Mouse (Mus musculus): ENCODE data around the gene Hist2h2bb. TPM values are rescaled to one million over a fixed set of nuclear protein-coding genes. Genes with fewer than 3 reads are reported as not detected.

Gene Hist2h2bb
- not detected for polyA plus RNA-seq (2014; fragmentation: Illumina TruSeq; extraction: RNeasy Lipid Tissue Mini Kit (QIAGEN cat#74804); ENCODE audit: low read depth, low replicate concordance)

DNA sequence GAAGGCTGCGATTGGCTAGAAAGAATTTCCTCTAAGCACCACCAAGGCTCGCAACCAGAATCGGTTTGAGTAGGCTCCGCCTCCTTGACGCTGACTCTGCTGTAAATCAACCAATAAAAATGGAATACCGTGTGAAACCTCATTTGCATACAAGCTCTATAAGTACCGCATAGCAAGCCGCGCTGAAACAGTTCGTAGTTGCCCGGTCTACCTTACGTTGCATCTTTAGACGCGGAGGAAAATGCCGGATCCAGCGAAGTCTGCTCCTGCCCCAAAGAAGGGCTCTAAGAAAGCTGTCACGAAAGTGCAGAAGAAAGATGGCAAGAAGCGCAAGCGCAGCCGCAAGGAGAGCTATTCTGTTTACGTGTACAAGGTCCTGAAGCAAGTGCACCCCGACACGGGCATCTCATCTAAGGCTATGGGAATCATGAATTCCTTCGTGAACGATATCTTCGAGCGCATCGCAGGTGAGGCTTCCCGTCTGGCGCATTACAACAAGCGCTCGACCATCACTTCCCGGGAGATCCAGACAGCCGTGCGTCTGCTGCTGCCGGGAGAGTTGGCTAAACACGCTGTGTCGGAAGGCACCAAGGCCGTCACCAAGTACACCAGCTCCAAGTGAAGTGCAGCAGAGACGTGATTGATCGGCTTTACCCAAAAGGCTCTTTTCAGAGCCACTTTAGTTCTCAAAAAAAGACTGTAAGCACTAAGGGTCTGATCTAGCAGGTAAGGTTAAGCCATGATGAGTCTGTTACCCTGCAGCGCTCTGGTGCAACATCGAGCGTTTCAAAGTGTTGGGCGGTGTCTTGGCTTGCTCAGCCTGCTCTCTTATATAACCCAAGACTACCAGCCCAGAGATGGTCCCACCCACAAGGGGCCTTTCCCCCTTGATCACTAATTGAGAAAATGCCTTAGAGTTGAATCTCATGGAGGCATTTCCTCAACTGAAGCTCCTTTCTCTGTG lies at the start of gene Hist2h2bb:
Hist2h2bb (plus strand) TSS at position 242 of the 964 bp plus-strand sequence.

DNA sequence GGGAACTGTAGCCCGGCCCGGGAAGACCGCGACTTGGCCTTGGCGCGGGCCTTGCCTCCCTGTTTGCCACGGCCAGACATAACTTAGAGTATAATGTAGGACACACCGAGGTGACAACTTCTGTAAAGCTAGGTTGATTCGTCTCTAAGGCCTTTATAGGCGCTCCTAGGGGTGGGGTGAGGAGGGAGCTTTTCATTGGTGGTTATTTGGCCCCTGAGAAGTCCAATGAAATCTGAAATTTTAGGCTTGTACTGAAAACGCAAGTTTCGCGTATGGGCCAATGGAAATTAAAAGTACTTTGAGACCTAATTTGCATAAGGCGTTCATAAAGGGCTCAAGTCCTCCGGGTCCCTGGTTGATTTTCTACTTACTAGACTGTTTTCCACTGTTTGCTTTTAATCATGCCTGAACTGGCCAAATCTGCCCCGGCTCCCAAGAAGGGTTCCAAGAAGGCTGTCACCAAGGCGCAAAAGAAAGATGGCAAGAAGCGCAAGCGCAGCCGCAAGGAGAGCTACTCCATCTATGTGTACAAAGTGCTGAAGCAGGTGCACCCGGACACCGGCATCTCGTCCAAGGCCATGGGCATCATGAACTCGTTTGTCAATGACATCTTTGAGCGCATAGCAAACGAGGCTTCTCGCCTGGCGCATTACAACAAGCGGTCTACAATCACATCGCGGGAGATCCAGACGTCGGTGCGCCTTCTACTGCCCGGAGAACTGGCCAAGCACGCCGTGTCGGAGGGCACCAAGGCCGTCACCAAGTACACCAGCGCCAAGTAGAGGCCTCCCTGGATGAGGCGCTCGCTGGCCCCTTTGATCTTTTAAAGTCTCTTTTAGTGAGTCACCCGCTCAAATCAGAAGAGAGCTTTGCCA lies 48.5 kb upstream of the Hist2h2bb start, which contains the start of the genes Hist2h2ac and Hist2h2be:
Hist2h2ac (minus strand) TSS at position 116 of the 875 bp plus-strand sequence.
Hist2h2be (plus strand) TSS at position 355 of the 875 bp plus-strand sequence.

DNA sequence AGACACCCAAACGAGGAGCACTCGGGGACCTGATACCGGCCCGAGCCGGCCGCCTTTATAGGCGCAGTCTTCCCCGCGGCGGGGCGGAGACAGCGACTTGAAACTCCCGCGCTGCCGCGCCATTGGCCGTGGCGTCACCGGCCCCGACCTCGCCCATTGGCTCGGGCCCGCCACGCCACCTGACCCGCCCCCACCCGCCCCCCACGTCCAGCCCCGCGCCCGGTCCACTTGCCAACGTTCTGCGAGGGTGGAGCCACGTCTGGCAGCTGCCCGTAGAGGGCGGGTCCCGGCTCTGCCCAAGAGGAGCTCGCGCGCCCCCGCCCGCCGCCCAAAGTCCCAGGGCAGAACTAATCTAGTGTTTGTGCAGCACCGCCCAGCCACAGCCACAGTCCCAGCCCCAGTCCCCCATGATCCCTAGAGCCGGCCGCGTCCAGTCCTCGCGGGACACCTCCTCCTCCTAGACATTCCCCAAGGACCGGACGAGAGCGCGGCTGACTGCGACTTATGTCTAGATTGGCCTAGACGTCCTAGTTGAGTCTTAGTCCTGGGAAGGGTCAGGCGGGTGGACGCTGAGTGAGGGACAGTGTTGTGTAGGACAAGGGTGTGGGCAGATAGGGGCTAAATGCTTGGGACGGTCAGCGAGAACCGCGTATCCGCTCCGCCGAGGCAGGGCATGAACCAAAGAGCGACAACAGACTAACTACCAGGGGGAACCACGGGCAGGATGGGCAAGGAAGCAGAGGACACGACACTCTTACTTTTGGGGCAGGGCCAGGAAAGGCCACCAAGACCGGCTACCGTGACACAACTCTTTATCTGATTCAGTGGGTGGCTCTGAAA lies 30.4 kb upstream of the Hist2h2bb start, which contains the start of gene Hist2h3c2:
Hist2h3c2 (minus strand) TSS at position 174 of the 840 bp plus-strand sequence.

DNA sequence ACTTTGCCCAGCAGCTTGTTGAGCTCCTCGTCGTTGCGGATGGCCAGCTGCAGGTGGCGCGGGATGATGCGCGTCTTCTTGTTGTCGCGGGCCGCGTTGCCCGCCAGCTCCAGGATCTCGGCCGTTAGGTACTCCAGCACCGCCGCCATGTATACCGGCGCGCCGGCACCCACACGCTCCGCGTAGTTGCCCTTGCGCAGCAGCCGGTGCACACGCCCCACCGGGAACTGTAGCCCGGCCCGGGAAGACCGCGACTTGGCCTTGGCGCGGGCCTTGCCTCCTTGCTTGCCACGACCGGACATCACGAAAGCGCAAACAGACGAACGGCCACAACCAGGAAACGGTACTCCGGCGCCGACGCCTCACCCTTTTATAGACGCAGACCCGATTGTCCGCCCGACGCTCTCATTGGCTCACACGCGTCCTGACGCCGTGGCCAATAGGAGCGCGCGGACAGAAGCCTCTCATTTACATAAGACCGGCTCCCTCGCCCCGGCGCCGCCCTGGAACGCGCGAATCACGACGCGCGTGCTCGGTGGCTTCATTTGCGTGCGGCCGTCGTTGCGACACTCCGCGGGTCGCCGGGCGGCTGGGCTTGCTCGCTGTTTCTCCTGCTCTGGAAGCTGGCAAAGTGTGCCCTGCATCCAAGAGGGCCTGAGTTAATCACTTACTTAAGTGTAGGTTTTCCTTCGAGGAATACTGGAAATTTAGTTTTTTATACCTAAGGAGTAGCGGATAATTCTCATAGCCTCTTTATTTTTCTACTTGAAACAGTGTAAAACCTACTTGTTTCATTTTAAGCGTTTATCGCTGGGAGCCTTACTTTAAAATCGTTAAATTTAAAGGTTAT lies 29.4 kb upstream of the Hist2h2bb start, which contains the start of gene Hist2h2aa2:
Hist2h2aa2 (minus strand) TSS at position 328 of the 850 bp plus-strand sequence.

DNA sequence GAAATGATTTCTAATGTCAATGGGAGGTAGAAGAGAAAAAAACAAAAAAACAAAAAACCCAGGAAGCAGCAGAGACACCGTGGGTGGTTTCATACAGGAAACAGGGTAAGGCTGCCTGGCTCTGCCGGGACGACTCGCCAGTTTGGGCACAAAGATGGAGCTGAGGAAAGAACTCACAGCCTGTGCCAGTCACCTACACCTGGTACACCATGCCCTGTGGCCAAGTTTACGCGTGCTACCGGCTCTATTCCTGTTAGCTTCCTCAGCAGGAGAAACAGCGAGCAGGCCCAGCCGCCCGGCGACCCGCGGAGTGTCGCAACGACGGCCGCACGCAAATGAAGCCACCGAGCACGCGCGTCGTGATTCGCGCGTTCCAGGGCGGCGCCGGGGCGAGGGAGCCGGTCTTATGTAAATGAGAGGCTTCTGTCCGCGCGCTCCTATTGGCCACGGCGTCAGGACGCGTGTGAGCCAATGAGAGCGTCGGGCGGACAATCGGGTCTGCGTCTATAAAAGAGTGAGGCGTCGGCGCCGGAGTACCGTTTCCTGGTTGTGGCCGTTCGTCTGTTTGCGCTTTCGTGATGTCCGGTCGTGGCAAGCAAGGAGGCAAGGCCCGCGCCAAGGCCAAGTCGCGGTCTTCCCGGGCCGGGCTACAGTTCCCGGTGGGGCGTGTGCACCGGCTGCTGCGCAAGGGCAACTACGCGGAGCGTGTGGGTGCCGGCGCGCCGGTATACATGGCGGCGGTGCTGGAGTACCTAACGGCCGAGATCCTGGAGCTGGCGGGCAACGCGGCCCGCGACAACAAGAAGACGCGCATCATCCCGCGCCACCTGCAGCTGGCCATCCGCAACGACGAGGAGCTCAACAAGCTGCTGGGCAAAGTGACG lies 24.3 kb upstream of the Hist2h2bb start, which contains the start of gene Hist2h2aa1:
Hist2h2aa1 (plus strand) TSS at position 495 of the 884 bp plus-strand sequence.

DNA sequence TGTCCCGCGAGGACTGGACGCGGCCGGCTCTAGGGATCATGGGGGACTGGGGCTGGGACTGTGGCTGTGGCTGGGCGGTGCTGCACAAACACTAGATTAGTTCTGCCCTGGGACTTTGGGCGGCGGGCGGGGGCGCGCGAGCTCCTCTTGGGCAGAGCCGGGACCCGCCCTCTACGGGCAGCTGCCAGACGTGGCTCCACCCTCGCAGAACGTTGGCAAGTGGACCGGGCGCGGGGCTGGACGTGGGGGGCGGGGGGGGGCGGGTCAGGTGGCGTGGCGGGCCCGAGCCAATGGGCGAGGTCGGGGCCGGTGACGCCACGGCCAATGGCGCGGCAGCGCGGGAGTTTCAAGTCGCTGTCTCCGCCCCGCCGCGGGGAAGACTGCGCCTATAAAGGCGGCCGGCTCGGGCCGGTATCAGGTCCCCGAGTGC lies 23.1 kb upstream of the Hist2h2bb start, which contains the start of gene Hist2h3c1:
Hist2h3c1 (plus strand) TSS at position 259 of the 430 bp plus-strand sequence.

DNA sequence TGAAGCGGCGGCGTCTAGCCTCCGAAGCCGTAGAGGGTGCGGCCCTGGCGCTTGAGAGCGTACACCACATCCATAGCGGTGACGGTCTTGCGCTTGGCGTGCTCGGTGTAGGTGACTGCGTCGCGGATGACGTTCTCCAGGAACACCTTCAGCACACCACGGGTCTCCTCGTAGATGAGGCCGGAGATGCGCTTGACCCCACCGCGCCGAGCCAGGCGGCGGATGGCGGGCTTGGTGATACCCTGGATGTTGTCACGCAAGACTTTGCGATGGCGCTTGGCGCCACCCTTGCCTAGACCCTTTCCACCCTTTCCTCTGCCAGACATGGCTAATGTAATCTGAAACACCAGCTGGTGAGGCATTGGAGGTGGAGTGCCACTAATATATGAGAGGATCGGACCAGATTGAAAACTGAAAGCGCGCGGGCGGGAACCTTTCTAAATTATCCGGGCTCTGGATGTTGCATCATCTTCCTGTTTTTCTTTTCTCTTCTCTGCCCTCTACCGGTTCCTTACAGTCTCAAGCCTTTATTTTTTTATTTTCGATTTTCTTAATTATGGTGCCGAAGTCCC lies 6.5 kb upstream of the Hist2h2bb start, which contains the start of gene Hist2h4:
Hist2h4 (minus strand) TSS at position 333 of the 572 bp plus-strand sequence.

DNA sequence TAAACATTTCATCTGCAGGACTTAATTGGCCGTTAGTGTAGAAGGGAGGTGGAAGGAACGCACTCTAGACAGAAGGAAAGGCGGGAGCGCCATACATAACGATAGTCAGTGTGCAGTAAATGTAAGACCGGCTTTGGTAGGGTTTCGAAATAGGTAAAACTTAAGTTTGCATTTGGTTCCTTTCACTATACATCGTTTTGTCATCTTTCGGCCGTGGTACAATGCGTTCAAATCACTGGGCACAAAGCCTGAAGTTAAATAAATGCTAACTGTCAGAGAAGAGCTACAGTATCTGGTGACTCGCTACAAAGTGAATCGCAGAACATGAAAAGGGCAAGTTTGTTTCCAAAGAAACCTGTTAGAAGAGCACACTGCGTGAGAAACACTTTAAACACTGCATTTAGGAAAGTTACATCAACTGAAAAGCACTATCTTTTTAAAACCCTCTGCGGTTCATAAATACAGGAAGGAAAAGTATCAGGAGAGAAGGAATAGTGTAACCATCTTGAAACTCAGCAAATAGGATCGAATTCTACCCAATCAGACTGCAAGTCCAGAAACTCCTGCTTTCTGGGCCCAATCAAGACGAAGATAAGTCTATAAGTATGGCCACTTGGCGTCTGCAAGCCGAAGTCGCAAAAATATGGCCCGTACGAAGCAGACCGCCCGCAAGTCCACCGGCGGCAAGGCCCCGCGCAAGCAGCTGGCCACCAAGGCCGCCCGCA lies 1.3 kb upstream of the Hist2h2bb start, which contains the start of gene Hist2h3b:
Hist2h3b (plus strand) TSS at position 604 of the 725 bp plus-strand sequence.

DNA sequence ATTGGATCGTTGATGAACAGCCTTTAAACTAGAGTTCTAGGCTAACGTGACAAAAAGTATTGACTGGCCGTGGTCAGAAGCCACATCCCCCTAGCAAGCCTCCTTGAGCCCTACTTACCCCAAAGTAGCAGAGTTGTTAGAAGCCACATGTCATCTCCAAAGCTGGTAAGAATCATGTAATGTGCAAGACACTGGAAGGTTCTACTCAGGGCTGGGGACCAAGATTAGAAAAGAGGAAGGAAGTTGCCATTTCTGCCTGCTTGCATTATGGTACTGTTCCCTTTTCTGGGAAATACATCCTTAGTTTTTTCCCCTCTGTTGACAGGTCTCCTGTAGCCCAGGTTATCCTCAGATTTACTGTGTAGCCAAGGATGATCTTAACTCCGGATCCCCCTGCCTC lies 24.2 kb downstream of the Hist2h2bb start, which contains the start of gene Fcgr1:
Fcgr1 (minus strand) TSS at position 183 of the 400 bp plus-strand sequence.

Other genes with a start within 250 kb of the Hist2h2bb start
- 54.3 TPM for gene Vps45, start 211.3 kb upstream of the Hist2h2bb start, polyA plus RNA-seq (2014; fragmentation: Illumina TruSeq; extraction: RNeasy Lipid Tissue Mini Kit (QIAGEN cat#74804); ENCODE audit: low read depth, low replicate concordance)
- gene Otud7b, start 165.2 kb upstream of the Hist2h2bb start, polyA plus RNA-seq (2014; fragmentation: Illumina TruSeq; extraction: RNeasy Lipid Tissue Mini Kit (QIAGEN cat#74804); ENCODE audit: low read depth, low replicate concordance) = 22.0 TPM
- 21.7 TPM for gene Mtmr11, start 107.7 kb upstream of the Hist2h2bb start, polyA plus RNA-seq (2014; fragmentation: Illumina TruSeq; extraction: RNeasy Lipid Tissue Mini Kit (QIAGEN cat#74804); ENCODE audit: low read depth, low replicate concordance)
- gene Sf3b4, start 97.4 kb upstream of the Hist2h2bb start, polyA plus RNA-seq (2014; fragmentation: Illumina TruSeq; extraction: RNeasy Lipid Tissue Mini Kit (QIAGEN cat#74804); ENCODE audit: low read depth, low replicate concordance) = 9.6 TPM
- gene Sv2a, start 88.6 kb upstream of the Hist2h2bb start, polyA plus RNA-seq (2014; fragmentation: Illumina TruSeq; extraction: RNeasy Lipid Tissue Mini Kit (QIAGEN cat#74804); ENCODE audit: low read depth, low replicate concordance) = 5.4 TPM
- 5.1 TPM for gene Bola1, start 50.0 kb upstream of the Hist2h2bb start, polyA plus RNA-seq (2014; fragmentation: Illumina TruSeq; extraction: RNeasy Lipid Tissue Mini Kit (QIAGEN cat#74804); ENCODE audit: low read depth, low replicate concordance)
- not detected for gene Hist2h2ab, start 49.9 kb upstream of the Hist2h2bb start, polyA plus RNA-seq (2014; fragmentation: Illumina TruSeq; extraction: RNeasy Lipid Tissue Mini Kit (QIAGEN cat#74804); ENCODE audit: low read depth, low replicate concordance)
- not detected for gene Hist2h2ac, start 48.9 kb upstream of the Hist2h2bb start, polyA plus RNA-seq (2014; fragmentation: Illumina TruSeq; extraction: RNeasy Lipid Tissue Mini Kit (QIAGEN cat#74804); ENCODE audit: low read depth, low replicate concordance)
- gene Hist2h2be, start 48.6 kb upstream of the Hist2h2bb start, polyA plus RNA-seq (2014; fragmentation: Illumina TruSeq; extraction: RNeasy Lipid Tissue Mini Kit (QIAGEN cat#74804); ENCODE audit: low read depth, low replicate concordance) = 15.0 TPM
- 2.3 TPM for gene Hist2h3c2, start 30.6 kb upstream of the Hist2h2bb start, polyA plus RNA-seq (2014; fragmentation: Illumina TruSeq; extraction: RNeasy Lipid Tissue Mini Kit (QIAGEN cat#74804); ENCODE audit: low read depth, low replicate concordance)
- not detected for gene Hist2h2aa2, start 29.5 kb upstream of the Hist2h2bb start, polyA plus RNA-seq (2014; fragmentation: Illumina TruSeq; extraction: RNeasy Lipid Tissue Mini Kit (QIAGEN cat#74804); ENCODE audit: low read depth, low replicate concordance)
- not detected for gene Hist2h2aa1, start 24.3 kb upstream of the Hist2h2bb start, polyA plus RNA-seq (2014; fragmentation: Illumina TruSeq; extraction: RNeasy Lipid Tissue Mini Kit (QIAGEN cat#74804); ENCODE audit: low read depth, low replicate concordance)
- 24.4 TPM for gene Hist2h3c1, start 23.1 kb upstream of the Hist2h2bb start, polyA plus RNA-seq (2014; fragmentation: Illumina TruSeq; extraction: RNeasy Lipid Tissue Mini Kit (QIAGEN cat#74804); ENCODE audit: low read depth, low replicate concordance)
- gene Hist2h4, start 6.4 kb upstream of the Hist2h2bb start, polyA plus RNA-seq (2014; fragmentation: Illumina TruSeq; extraction: RNeasy Lipid Tissue Mini Kit (QIAGEN cat#74804); ENCODE audit: low read depth, low replicate concordance) = 0.28 TPM
- not detected for gene Hist2h3b, start 1.1 kb upstream of the Hist2h2bb start, polyA plus RNA-seq (2014; fragmentation: Illumina TruSeq; extraction: RNeasy Lipid Tissue Mini Kit (QIAGEN cat#74804); ENCODE audit: low read depth, low replicate concordance)
- 0.65 TPM for gene Fcgr1, start 24.2 kb downstream of the Hist2h2bb start, polyA plus RNA-seq (2014; fragmentation: Illumina TruSeq; extraction: RNeasy Lipid Tissue Mini Kit (QIAGEN cat#74804); ENCODE audit: low read depth, low replicate concordance)
- gene BC107364, start 182.6 kb downstream of the Hist2h2bb start, polyA plus RNA-seq (2014; fragmentation: Illumina TruSeq; extraction: RNeasy Lipid Tissue Mini Kit (QIAGEN cat#74804); ENCODE audit: low read depth, low replicate concordance) = not detected